Mouse (Mus musculus): ENCODE measurements around the gene Brd1. TPM values are rescaled to one million over a fixed set of nuclear protein-coding genes. Genes with fewer than 3 reads are reported as not detected.

Brd1 gene
- total RNA-seq, 2 experiments from 2014 or later = 20.9 to 21.6 TPM

DNA sequence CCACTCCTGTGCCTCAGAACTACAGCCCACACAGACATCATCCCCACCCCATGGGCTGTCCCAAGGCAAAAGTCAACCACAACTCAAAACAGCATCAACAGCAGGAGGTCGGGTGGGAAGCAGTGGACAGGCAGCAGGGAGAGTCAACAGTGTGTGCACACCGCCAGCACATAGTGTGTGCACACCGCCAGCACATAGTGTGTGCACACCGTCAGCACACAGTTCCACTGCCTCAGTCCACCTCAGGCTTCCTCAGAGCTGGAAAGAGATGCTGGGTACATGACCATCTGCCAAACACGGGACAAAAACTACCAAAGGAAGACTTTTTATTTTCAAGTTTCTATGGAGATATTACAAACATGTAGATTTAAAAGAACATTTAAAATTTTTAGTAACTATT, 47.3 kb downstream of the Brd1 start:
- DNase-seq = no peak

DNA sequence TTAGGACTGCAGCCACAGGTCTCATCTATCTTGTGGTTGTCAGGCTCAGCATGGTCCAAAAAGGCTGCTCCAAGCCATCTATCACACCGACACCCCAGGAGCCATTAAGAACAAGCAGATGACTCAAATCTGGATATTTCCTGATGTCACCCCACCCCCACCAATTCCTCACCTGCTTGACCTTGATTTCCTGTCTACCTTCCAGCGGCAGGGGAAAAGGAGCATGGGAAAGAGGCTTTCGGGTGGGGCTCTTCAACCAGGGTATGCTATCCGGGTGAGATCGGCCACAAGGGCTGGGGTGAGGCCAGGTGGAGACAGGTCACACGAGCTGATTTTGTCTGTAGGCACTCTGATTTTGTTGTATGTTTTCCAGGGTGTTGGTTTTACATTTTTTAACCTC, 50.0 kb downstream of the Brd1 start:
- DNase-seq = no peak

DNA sequence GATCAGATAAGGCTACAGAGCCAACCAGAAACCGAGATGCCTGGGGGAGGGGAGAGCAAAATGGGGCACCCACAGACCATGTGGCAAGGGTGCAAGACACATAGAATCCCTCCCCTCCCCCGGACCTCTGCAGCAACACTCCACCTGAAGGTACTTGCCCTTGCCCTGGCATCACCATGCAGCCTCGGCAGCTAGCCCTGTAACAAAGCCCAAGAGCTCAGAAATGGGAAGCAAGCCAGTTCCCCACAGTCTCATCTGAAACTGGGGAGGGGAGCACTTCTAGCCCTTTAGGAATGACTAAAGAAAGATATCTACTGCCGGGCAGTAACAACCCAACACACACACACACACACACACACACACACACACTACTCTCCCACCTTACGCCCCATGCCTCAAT, 53.1 kb downstream of the Brd1 start:
- no peak for DNase-seq

DNA sequence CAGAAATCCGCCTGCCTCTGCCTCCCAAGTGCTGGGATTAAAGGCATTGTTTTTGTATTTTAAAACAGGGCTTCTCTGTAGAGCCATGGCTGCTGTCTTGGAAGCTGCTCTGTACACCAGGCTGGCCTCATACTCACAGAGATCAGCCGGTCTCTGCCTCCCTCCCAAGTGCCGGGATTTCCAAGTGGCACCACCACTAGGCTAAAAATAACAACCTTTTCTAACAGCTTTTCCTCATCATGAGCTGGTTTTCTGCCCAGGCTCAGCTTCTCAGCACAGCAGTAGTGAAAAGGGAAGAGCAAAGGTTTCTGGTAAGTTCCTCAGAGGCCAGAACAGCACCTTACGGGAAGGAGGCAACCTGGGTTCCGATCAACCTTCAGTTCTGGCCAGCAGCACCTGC, 56.5 kb downstream of the Brd1 start:
- DNase-seq = no peak

DNA sequence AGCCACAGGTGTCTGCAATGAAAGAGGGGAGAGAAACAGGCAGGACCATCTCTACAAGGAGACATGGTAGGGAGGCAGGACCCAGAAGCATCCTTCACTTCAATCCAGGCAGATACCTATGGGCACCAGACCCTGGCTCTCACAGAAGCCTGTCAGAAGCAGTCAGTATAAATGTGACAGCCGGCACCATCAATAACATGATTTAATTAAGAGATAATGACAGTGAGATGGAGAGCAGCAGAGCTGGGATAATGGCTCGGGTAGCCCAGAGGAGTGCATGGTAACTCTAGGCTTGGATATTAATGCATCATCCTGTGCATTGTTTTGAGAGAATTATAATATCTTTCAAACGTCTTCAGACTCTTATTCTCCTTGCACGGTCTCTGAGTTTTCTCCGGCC, 58.0 kb downstream of the Brd1 start:
- no peak for DNase-seq

DNA sequence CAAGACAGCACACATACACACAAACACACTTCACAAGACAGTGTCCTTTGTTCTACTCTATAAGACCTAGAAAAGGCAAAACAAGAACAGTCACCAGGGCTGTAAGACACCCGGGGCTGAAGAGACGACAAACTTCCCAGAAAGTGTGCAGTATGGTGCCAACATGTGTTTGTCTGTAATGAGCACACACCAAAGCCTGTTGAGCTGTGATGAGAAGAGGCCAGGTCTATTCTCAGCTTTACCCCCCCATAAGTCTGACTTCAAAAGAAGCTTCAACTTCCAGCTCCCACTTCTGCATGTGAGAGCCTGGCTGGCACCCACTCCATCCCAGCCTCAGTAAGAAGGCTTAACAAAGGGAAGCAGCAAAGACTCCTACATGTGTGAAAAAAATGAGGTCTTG, 65.3 kb downstream of the Brd1 start:
- no peak for DNase-seq

DNA sequence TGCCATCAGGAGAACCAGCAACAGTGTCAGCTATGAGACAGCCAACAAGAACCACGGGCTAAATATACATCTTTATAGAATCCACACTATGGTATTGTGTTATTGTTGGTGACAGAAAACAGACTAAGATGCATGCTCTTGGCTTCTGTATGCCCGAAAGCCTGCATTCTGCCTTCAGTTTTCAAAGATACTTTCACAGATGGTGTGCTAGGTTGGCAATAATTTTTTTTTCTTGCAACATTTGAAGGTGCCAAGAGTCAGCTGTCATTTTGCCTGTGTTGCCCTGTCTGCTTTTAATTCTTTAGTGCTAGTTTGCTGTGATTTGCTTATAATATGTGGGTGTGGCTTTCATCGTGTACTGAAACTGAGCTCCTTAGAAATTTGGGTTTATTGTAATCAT, 66.4 kb downstream of the Brd1 start:
- no peak for DNase-seq

DNA sequence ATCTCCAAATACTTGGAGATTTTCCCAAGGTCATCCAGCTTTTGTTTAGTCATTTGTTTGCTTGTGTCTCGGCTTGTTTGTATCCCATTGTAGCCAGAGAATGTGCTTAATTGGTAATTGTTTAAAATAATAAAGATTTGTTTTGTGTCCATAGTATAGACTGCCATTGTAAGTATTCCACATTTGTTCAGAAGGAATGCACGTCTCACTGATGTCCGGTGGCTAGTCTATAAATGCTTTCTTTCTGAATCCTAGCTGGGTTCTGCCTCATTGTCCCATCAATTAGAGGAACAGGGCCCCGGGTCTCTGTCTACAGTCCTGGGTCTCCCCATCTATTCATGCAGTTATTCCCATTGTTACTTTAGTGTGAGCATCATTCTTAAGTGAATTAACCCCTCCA, 68.2 kb downstream of the Brd1 start:
- DNase-seq = no peak

DNA sequence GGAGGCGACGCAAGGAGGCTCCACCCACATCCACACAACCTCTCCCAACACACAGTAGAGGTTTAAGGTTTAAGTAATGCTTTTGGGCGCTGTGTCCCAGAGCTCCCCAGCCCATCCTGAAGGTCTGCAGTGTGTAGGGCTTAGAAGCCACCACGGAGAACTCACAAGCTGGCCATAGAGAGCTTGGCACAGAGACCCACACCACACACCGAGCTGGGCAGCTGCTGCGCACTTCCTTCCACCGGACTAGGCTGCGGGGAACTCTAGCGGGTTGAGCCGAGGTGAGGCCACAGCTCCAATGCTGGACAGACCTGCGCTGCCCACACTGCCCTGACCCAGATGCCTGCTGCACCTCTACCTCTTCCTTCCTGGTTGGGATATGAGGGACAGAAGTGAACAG, 71.0 kb downstream of the Brd1 start:
- DNase-seq = no peak

DNA sequence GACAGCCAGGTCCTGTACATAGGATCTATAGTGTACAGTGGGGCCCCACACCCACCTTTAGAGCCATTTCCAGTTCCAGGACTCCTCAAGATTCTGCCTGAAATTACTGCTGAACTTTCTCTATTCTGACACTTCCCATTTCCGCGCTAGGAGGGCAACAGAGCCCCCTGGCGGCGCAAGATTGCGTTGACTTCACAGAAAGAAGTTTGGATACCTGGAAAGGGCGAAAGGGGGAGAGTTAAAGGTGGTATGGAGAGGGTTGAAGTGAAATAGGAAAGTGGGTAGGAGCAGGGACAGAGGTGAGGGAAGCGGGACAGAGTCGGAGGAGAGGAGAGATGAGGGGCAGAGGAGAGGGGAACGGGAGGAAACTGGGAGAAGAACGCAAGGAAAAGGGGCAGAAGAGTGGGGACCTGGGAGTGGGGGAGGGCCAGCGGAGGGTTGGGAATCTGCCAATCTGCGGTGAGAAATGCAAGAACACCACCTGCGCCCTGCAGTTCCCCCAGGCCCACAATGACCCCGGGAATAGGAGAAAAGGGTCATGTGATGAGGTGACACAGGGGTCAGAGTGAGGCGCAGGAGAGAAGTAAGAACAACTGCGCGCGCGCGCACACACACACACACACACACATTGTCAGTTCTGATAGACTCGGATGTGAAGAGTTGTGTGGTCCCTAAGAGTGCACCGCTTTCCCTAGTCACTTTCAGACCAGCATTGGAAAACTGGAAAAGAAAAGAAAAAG, 71.8 kb downstream of the Brd1 start:
- no peak for DNase-seq

DNA sequence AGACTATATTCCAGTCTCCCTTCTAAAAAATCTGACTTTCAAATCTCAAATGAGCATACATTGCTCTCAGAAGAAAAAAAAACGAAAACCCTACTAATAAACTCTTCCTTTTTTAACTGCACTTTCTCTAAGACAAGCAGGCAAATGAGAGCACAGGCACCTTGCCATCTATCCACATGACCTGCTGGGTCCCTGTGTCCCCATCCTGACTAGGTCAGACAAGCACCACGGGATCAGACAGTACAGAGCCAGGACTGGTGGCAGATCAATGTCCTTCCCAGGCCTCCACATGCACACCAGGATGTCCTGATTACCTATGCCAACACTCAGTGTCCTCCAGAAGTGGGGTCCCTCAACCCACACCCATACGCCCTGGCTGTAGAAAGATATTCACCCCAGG, 72.4 kb downstream of the Brd1 start:
- DNase-seq = no peak

DNA sequence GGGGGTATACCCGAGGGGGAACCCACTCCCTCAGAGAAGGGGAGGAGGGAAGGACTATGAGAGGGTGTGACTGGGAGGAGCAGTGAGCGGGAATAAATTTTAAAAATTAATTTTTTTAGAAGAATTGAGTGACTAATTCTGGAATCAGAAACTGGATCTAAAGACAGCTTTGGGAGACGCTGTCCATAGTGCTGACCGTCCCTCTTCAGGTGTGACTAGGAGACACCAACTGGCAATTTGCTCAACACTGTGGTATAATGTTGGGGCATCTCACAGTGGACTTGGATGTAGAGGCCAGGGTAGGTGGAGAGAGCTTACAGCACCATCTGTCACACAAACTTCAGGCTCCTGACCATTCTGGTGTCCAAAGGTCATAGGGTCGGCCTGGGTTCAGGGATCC, 82.0 kb downstream of the Brd1 start:
- DNase-seq = no peak

DNA sequence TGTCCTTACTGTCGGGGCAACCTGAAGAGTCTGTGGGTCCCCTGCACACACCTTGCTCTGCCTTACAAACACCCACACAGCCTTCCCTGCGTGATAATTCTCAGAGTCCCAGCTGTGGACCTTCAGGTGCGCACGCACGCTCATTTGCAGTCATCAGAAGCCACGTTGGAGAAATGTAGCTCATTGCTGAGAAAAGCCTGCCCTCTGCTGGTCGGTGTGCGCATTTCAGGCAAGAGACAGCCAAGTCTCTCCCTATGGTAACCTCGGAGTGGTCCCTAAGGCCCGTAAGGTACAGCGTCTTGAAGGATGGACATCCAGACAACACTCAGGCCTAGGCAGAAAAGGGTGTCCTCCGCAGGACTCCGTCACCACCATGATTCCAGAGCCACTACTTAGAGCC, 83.0 kb downstream of the Brd1 start:
- DNase-seq = no peak

Other genes with a start within 250 kb of the Brd1 start
- gene Zdhhc25, start 133.9 kb downstream of the Brd1 start, total RNA-seq (2021) = not detected
- gene Zbed4, start 17.4 kb upstream of the Brd1 start, total RNA-seq (2021) = 10 to 100 TPM in 1 of 2 experiments, 1 to 10 TPM in 1; 9.0 to 11.3 TPM
- 1 to 10 TPM; 3.5 to 5.2 TPM for gene Alg12, start 85.1 kb upstream of the Brd1 start, total RNA-seq (2021)
- 1 to 10 TPM; 9.8 to 9.9 TPM for gene Creld2, start 85.4 kb upstream of the Brd1 start, total RNA-seq (2021)
- gene Pim3, start 128.0 kb upstream of the Brd1 start, total RNA-seq (2021) = 10 to 100 TPM; 20.6 to 22.2 TPM
- not detected for gene Ttll8, start 220.2 kb upstream of the Brd1 start, total RNA-seq (2021)
- gene Mlc1, start 244.8 kb upstream of the Brd1 start, total RNA-seq (2021) = under 1 TPM in 1 of 2 experiments, not detected in 1; 0.10 TPM
- not detected for gene Mov10l1, start 248.7 kb upstream of the Brd1 start, total RNA-seq (2021)

All from gastrocnemius, postnatal 25 days (tissue).